Mouse (Mus musculus) limb, embryonic 10.5 days (tissue): ENCODE data around the gene Zzef1. TPM values are rescaled to one million over a fixed set of nuclear protein-coding genes. Genes with fewer than 3 reads are reported as not detected.

ENCODE experiments used
- DNase-seq: peaks from one replicate; pipeline ENCODE4 v3.0.0-alpha.2; 2017; ENCODE audit warnings: low spot score
- H3K27ac ChIP-seq: fragments of 300-500 bp; sonication (generic); 2 replicates; pipeline ENCODE4 v1.5.1; 2016; ENCODE audit warnings: mild to moderate bottlenecking
- H3K27me3 ChIP-seq: fragments of 300-500 bp; sonication (generic); 2 replicates; pipeline ENCODE4 v1.6.1; 2016; ENCODE audit warnings: low read depth, mild to moderate bottlenecking; ENCODE audit not compliant: poor library complexity, severe bottlenecking
- H3K36me3 ChIP-seq: fragments of 300-500 bp; sonication (generic); 2 replicates; pipeline ENCODE4 v1.6.1; 2016; ENCODE audit warnings: mild to moderate bottlenecking, moderate library complexity
- H3K4me1 ChIP-seq: fragments of 300-500 bp; sonication (generic); 2 replicates; pipeline ENCODE4 v1.6.1; 2016
- H3K4me3 ChIP-seq: fragments of 300-500 bp; sonication (generic); 2 replicates; pipeline ENCODE4 v1.5.1; 2016; ENCODE audit warnings: mild to moderate bottlenecking, moderate library complexity
- H3K9me3 ChIP-seq: fragments of 300-500 bp; sonication (generic); replicated peaks from 2 replicates; pipeline ENCODE4 v1.6.1; 2016; ENCODE audit warnings: mild to moderate bottlenecking
- WGBS: fragments of 180-500 bp; shearing (Covaris S2); methylation state at CpG from one replicate; pipeline ENCODE4 v1.1.7; 2016; 5-methylcytosine and 5-hydroxymethylcytosine counted together
- polyA plus RNA-seq: library from polyadenylated mRNA; unstranded; fragments of >200 nt; fragmentation: Nextera tagmentation; extraction: Ambion mirVana; gene quantifications from 2 replicates; pipeline ENCODE4 v1.2.1, GENCODE M21; 2016

Zzef1 gene
- polyA plus RNA-seq, 1 experiment from 2014 or later = 6.6 TPM

GRCm38 (mm10) chr11:72954216-72954615 lies 158.2 kb downstream of the Zzef1 start:
- no peak for DNase-seq
- Histone ChIP-seq H3K27me3 (peaks cover 19% of the 10 kb centered on the region), H3K4me1 (peaks cover 6% of the 10 kb centered on the region; the same call in 1 of the 2 replicates), H3K36me3 (no peaks in the 10 kb centered on the region), H3K9me3 (no peaks in the 10 kb centered on the region), H3K4me3 (no peak overlapping the region), H3K27ac (no peak overlapping the region)
- 93% methylated on average over 4 of the region's 4 CpGs for WGBS

GRCm38 (mm10) chr11:72955339-72955974 lies 159.4 kb downstream of the Zzef1 start:
- Histone ChIP-seq H3K36me3 (no peaks in the 10 kb centered on the region), H3K9me3 (no peaks in the 10 kb centered on the region), H3K4me3 (no peak overlapping the region), H3K27me3 (peaks cover 31% of the 10 kb centered on the region), H3K4me1 (peaks cover 8% of the 10 kb centered on the region; the same call in 1 of the 2 replicates), H3K27ac (no peak overlapping the region)
- WGBS = 70% methylated on average over 5 of the region's 5 CpGs
- DNase-seq = no peak

- 55% methylated on average over 2 of the region's 2 CpGs for WGBS
- Histone ChIP-seq H3K4me1 (peaks cover 13% of the 10 kb centered on the region), H3K4me3 (no peak overlapping the region), H3K27me3 (peaks cover 50% of the 10 kb centered on the region), H3K27ac (no peak overlapping the region), H3K9me3 (no peaks in the 10 kb centered on the region), H3K36me3 (no peaks in the 10 kb centered on the region)
- DNase-seq = no peak
Measured at GRCm38 (mm10) chr11:72957318-72957717, 161.3 kb downstream of the Zzef1 start.

GRCm38 (mm10) chr11:72959924-72960679 lies 164.1 kb downstream of the Zzef1 start:
- Histone ChIP-seq H3K4me3 (peak overlapping the region; percentile 51), H3K36me3 (no peaks in the 10 kb centered on the region), H3K27me3 (peaks cover 71% of the 10 kb centered on the region), H3K27ac (no peak overlapping the region), H3K4me1 (peaks cover 13% of the 10 kb centered on the region), H3K9me3 (no peaks in the 10 kb centered on the region)
- WGBS = 9% methylated on average over 15 of the region's 15 CpGs
- DNase-seq = no peak

GRCm38 (mm10) chr11:72960723-72961071 lies 164.7 kb downstream of the Zzef1 start:
- Histone ChIP-seq H3K27ac (no peak overlapping the region), H3K27me3 (peaks cover 71% of the 10 kb centered on the region), H3K36me3 (no peaks in the 10 kb centered on the region), H3K4me1 (peaks cover 13% of the 10 kb centered on the region), H3K4me3 (peak overlapping the region; percentile 51), H3K9me3 (no peaks in the 10 kb centered on the region)
- WGBS = 1% methylated on average over 15 of the region's 15 CpGs
- no peak for DNase-seq

- Histone ChIP-seq H3K36me3 (no peaks in the 10 kb centered on the region), H3K4me3 (peak within 1 kb of the TSS; percentile 51), H3K27me3 (peaks cover 71% of the 10 kb centered on the region), H3K9me3 (no peaks in the 10 kb centered on the region), H3K4me1 (peaks cover 13% of the 10 kb centered on the region), H3K27ac (no peak within 1 kb of the TSS)
- DNase-seq = peak; percentile 41
- 5% methylated on average over 70 of the region's 70 CpGs for WGBS
Measured at GRCm38 (mm10) chr11:72961072-72961980, 165.3 kb downstream of the Zzef1 start, which contains the start of gene Atp2a3. Atp2a3 (plus strand) TSS chr11:72961169.

GRCm38 (mm10) chr11:72962378-72962777 lies 166.4 kb downstream of the Zzef1 start:
- peaks cover 13% of the 10 kb centered on the region for H3K4me1 ChIP-seq
- no peak overlapping the region for H3K4me3 ChIP-seq
- no peak for DNase-seq
- H3K27me3 ChIP-seq = peaks cover 71% of the 10 kb centered on the region
- H3K9me3 ChIP-seq = no peaks in the 10 kb centered on the region
- no peak overlapping the region for H3K27ac ChIP-seq
- H3K36me3 ChIP-seq = no peaks in the 10 kb centered on the region
- WGBS = 71% methylated on average over 2 of the region's 2 CpGs

- Histone ChIP-seq H3K27ac (no peak overlapping the region), H3K27me3 (peaks cover 63% of the 10 kb centered on the region), H3K4me3 (no peak overlapping the region), H3K4me1 (peaks cover 13% of the 10 kb centered on the region), H3K9me3 (no peaks in the 10 kb centered on the region), H3K36me3 (no peaks in the 10 kb centered on the region)
- no peak for DNase-seq
- 46% methylated on average over 7 of the region's 7 CpGs for WGBS
Measured at GRCm38 (mm10) chr11:72963058-72963788, 167.2 kb downstream of the Zzef1 start.

- H3K4me1 ChIP-seq = peaks cover 13% of the 10 kb centered on the region
- no peaks in the 10 kb centered on the region for H3K9me3 ChIP-seq
- no peak for DNase-seq
- WGBS = 53% methylated on average over 3 of the region's 3 CpGs
- no peak overlapping the region for H3K4me3 ChIP-seq
- no peaks in the 10 kb centered on the region for H3K36me3 ChIP-seq
- no peak overlapping the region for H3K27ac ChIP-seq
- peaks cover 56% of the 10 kb centered on the region for H3K27me3 ChIP-seq
Measured at GRCm38 (mm10) chr11:72963789-72964294, 167.8 kb downstream of the Zzef1 start.

GRCm38 (mm10) chr11:72974995-72975503 lies 179.0 kb downstream of the Zzef1 start:
- Histone ChIP-seq H3K9me3 (no peaks in the 10 kb centered on the region), H3K27ac (no peak overlapping the region), H3K36me3 (no peaks in the 10 kb centered on the region), H3K27me3 (0 out of 2 replicates have a peak, but pooled peaks cover 10% of the 10 kb centered on the region), H3K4me1 (peaks cover 5% of the 10 kb centered on the region), H3K4me3 (no peak overlapping the region)
- WGBS = 85% methylated on average over 13 of the region's 13 CpGs
- DNase-seq = no peak
